Mouse (Mus musculus) gastrocnemius, postnatal 36 days (tissue): ENCODE results near the gene Ncbp2. TPM values are rescaled to one million over a fixed set of nuclear protein-coding genes. Genes with fewer than 3 reads are reported as not detected.

Experiments used
- DNase-seq, 2 experiments: peaks; one replicate each; pipeline ENCODE4 v3.0.0; 2022
- intact Hi-C: fragments of 180-260 bp; cut with DNase I; formaldehyde crosslinking; loops from one replicate; pipeline ENCODE4 v1.15.1; 2025
- microRNA-seq, 2 experiments: library from miRNA; unstranded; fragments of <30 nt; microRNA quantifications; one replicate each; pipeline ENCODE4 v1.2.0; 2021
- total RNA-seq, 2 experiments: library from RNA; stranded (reverse); gene quantifications; 2 replicates each; pipeline ENCODE4 v1.2.3; 2021

The Ncbp2 gene
- total RNA-seq, 2 experiments from 2014 or later: 11.3 to 11.9 TPM

DNA sequence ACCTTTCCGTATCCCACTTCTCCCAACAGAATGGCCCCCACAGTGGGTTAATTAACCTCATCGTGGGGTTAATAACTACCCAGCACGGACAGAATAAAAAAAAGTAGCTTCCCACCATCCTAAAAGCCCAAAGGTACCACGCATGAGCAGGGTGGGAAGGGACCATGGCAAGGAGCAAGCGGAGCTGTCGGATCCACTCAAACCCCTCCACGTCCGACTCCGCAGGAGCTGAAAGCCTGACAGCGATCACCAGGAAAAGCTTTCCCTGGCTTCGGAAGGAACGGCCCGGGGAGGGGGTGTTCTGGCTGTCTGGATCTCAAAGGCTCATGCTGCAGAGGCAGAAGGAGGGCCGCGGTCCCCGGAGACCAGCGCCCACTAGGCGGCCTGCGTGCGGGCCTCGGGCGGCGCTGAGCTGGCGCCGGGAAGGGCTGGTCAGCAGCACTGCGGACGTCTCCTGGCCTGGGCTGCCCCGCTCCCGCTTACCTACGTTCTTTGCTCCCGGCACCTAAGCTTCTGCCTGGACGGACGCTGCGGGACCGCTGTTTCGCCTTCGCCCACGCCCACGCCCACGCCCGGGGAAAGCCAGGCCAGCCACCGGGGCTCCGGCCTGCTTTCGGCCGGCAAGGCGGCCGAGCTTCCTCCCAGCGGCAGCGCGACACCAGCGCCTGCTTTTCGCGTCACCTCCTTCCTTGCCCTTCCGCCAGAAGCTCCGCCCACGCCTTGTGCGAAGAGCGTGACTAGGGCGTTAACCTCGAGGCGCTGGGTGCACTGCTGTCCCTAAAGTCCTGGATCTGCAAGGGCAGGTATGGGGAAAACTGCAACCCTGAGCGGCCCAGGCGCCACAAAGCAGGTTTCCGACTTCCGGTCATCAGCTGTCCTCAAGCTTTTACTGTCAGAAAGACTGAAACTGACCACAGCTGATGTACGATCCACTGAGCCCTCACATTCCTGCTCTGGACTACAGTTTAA, 54.5 kb downstream of the Ncbp2 start, which contains the start of gene Senp5:
TSS of gene Senp5 (minus strand) at position 779 of the 969 bp plus-strand sequence.
- DNase-seq: peak; percentile 85 to 86
- intact Hi-C loops: loop anchor here (2.0 kb wide), 1 partner anchor 54 kb away; the partner anchor contains the start of genes 0610012G03Rik and Ncbp2

DNA sequence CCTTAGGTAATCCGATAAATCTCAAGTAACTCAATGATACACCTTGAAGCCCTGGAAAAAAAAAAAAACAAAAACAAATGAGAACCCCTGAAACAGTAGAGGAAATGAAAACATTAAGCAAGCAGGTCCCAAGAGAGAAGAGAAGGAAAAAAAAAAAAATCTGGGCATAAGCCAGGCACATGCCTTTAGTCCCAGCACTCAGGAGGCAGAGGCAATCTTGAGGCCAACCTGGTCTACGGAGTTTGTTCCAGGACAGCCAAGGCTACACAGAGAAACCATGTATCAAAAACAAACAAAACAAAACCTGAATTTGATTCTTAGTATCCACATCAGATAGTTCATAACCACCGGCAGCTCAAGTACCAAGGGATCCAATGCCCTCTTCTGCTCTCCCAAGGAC, 56.4 kb downstream of the Ncbp2 start:
- intact Hi-C loops: no loop called here
- DNase-seq: no peak

DNA sequence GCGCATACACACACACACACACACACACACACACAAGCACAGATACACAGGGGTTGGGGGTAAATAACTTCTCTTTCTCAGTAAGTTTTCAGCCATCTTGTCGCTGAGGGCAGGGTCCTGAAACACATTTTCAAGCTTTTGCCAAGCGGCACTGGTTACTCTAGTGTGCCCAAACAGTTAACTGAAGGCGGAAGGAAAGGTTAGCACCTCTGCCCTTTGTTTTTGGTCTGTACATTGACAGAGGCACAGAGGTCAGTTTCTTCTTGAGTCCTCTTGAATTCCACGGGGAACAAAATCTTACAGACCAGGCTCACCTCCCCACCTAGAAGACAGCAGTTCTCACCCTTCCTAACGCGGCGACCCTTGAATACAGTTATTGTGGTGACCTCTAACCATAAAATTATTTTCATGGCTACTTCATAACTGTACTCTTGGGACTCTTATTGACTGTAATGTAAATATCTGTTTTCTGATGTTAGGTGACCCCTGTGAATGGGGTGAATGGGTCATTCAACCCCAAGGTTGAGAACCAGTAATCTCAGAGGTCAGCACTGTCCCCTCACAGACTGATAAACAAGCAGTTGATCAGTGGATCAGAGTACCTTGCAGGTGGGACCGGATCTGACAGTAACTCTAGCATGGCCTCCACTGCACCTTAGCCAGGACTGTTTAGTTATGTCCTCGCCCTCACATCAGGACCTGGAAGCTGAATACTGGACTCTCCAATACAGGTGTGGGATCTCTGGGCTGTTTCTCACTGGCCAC, 60.4 kb downstream of the Ncbp2 start:
- intact Hi-C loops: no loop called here
- DNase-seq: no peak

DNA sequence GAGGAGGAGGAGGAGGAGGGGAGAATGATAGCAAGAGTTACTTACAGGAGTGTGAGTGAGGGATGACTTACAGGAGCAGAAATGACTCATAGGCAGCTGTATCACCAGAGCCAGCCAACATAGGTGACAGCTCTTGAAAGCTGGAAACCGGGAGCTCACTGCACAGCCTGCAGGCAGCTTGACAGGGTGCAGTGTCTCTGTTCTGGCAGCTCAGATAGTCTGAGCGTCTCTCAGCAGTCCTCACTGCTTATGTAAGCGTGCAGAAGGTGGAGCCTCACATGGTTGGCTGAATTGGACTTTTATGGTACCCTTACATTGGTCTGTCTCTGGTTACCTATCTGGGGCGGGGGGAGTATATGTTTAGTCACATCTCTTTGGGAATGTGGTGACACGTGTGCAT, 61.6 kb downstream of the Ncbp2 start:
- intact Hi-C loops: no loop called here

DNA sequence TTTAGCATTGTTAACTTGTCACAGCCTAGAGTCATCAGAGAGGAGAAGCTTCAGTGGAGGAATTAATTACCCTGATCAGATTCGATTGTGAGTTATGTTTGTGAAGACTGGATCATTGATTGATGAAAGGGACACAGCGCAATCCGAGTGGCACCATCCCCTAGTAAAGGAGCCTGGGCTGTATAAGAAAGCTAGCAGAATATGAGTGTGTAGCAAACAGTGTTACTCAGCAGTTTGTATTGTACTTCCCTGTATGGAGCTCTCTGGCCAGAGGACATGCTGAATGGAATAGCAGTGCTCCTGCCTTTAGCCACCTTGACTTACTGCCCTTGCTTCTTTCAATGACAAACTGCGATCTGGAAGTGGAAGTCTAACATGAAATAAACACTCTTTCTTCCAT, 62.0 kb downstream of the Ncbp2 start:
- intact Hi-C loops: no loop called here
- DNase-seq: no peak

More for the DNA sequence above, 61.6 kb downstream of the Ncbp2 start:
- no peak for DNase-seq

Small RNA genes within 50 kb of the gene (microRNA-seq; reads per million reads assigned to microRNA genes)
- gene Gm26269: 0 reads per million in 2 experiments

Other genes with a start within 250 kb of the Ncbp2 start
- not detected for gene Meltf, start 69.7 kb upstream of the Ncbp2 start, total RNA-seq
- gene Pigz, start 14.7 kb upstream of the Ncbp2 start, total RNA-seq: under 1 TPM; 0.37 to 0.94 TPM
- gene 0610012G03Rik, start within 50 bp of the Ncbp2 start, total RNA-seq: 10 to 100 TPM; 50.3 to 55.0 TPM
- gene Senp5, start 54.8 kb downstream of the Ncbp2 start, total RNA-seq: 1 to 10 TPM; 9.2 to 9.4 TPM
- 10 to 100 TPM; 12.0 to 13.0 TPM for gene Pak2, start 130.8 kb downstream of the Ncbp2 start, total RNA-seq
- gene Pigx, start 151.2 kb downstream of the Ncbp2 start, total RNA-seq: 10 to 100 TPM in 1 of 2 experiments, 1 to 10 TPM in 1; 8.8 to 11.6 TPM
- 1 to 10 TPM; 7.8 to 9.4 TPM for gene Cep19, start 151.3 kb downstream of the Ncbp2 start, total RNA-seq
- 1 to 10 TPM; 2.0 to 2.1 TPM for gene Nrros, start 217.1 kb downstream of the Ncbp2 start, total RNA-seq
- not detected for gene Bex6, start 231.3 kb downstream of the Ncbp2 start, total RNA-seq